Mouse (Mus musculus) inflammation-experienced regulatory T-cells, adult 6 months (primary cell): ENCODE measurements around the gene Hadha. TPM values are rescaled to one million over a fixed set of nuclear protein-coding genes. Genes with fewer than 3 reads are reported as not detected.

Experiments
- polyA plus RNA-seq, 3 experiments: library from polyadenylated mRNA; unstranded; fragments of 100-300 nt; shearing (Covaris generic); gene quantifications; one replicate each; pipeline ENCODE4 v1.2.1; 2017

Gene Hadha
- polyA plus RNA-seq, 3 experiments from 2014 or later = 79.2 to 82.8 (median 79.2) TPM

Other genes starting within 250 kb of the Hadha start
- under 1 TPM in 2 of 3 experiments, not detected in 1; 0.35 to 0.45 TPM for gene Il6, start 142.0 kb downstream of the Hadha start, polyA plus RNA-seq
- 100 to 1,000 TPM in 1 of 3 experiments, 10 to 100 TPM in 2; 65.9 to 350 (median 91.1) TPM for gene Tyms, start 81.5 kb downstream of the Hadha start, polyA plus RNA-seq
- gene Garem2, start 50.0 kb downstream of the Hadha start, polyA plus RNA-seq = not detected
- not detected for gene 3110082J24Rik, start 49.1 kb downstream of the Hadha start, polyA plus RNA-seq
- 100 to 1,000 TPM; 114 to 157 (median 125) TPM for gene Hadhb, start 86 bp upstream of the Hadha start, polyA plus RNA-seq
- under 1 TPM in 1 of 3 experiments, not detected in 2; 0.32 TPM for gene Adgrf3, start 50.6 kb upstream of the Hadha start, polyA plus RNA-seq
- 10 to 100 TPM; 18.1 to 26.0 (median 25.3) TPM for gene Selenoi, start 77.4 kb upstream of the Hadha start, polyA plus RNA-seq
- 1 to 10 TPM in 2 of 3 experiments, under 1 TPM in 1; 0.50 to 3.1 (median 1.5) TPM for gene Drc1, start 126.2 kb upstream of the Hadha start, polyA plus RNA-seq